Mouse (Mus musculus): ENCODE measurements around the gene Amh.

DNA sequence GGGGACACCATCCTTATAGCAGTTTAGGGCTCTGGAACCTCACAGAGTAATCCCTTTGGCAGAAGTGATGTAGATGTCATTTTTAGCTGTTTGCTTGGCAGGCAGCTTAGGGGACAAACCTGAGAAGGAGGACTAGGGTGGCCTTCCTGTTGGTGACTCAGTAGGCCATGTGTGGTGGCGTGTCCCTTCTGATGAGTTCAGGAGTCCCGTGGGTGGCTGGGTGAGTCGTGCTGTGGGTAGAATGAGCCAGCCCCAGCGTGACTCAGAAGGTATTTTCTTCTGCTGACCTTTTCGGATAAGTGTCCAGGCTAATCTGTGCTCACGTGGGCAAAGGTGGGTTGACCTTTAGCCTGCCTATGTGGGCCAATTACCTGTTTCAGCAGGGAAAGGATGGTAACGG is 46.4 kb upstream of the Amh start:
- no peak for TF ChIP-seq GATA1 (IDR thresholded peaks at IDR 0.05; ENCODE audit: borderline replicate concordance, low read length)
- no peak for TF ChIP-seq CTCF (IDR thresholded peaks at IDR 0.05; ENCODE audit: low read depth, low read length)
- no peak for TF ChIP-seq TAL1 (conservative IDR thresholded peaks at IDR 0.05; ENCODE audit: low read depth, low read length)
- no peak for TF ChIP-seq POLR2AphosphoS5 (IDR thresholded peaks at IDR 0.05; ENCODE audit: insufficient replicate concordance, low read depth, low read length)
